Mouse (Mus musculus): Measurements from ENCODE around the gene Ret. TPM values are rescaled to one million over a fixed set of nuclear protein-coding genes. Genes with fewer than 3 reads are reported as not detected.

The Ret gene
- polyA plus RNA-seq (2012; rRNA removed), result 0.05 and 0.06 TPM in 2 replicates

DNA sequence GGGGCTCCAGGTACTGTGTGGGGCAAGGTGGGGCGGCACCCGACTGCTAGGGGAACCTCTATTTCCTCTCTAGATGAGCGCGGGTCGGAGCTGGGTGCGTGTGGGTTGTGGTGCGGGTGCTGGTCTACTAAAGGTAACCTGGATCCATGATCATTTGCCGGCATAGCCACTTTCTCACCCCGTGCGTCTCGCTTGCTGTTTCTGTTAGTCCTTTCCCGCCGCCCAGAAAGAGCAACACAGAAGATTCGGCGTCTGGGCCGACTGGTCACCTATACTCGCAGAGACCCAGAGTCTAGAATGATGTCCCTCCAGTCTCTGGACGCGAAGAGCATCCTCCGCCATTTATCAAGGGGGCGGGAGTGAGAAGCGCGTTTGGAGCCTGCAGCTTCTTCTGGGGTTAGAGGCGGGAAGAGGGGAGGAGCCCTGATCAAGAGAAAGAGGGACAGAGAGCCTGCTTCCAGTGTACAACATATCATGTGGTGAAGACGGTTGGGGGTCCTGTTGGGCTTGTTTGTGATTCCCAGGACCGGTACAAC, at the start of gene Ret:
Ret (minus strand) TSS at position 279 of the 536 bp plus-strand sequence.

DNA sequence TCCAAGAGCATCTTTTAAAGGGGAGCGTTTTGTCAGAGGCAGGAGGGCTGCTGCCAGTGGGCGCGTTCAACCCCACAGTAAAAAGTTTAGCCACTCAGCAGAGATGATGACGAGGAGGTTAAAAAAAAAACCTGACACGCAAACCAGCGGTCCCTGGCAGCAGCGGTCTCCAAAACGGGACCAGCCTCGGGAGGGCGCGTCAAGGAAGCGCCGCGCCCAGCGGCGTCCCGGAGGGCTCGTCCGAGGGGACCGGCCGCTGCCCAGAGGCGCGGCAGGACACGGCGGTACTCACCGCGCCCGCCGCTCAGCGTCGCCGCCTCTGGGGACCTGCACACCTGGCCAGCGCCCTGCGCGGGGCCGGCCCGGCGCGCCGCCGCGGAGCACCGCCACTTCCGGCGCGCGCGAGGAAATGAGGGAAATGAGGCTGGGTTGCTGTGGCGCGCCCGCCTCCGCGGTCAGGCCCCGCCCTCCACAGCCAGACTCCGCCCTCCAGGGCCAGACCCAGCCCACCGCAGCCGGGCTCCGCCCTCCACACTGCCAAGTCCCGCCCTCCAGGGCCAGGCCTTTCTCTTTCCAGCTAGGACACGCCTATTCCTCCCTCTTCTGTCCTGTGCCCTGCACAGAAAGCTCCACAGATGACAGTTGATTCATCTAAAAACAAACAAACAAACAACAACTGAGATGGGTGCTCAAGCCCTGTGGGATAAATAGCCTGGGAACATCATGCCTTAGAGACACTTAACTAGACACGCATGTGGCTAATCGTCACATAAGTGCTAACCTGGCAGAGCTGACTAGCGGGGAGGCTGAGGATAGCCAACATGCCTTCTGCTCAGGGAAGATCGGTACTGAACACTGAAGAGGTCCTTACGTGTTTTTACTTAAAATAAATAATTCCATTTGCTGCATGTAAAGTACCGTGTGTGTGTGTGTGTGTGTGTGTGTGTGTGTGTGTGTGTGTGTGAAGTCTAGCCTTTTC, 58.5 kb downstream of the Ret start, which contains the start of gene Csgalnact2:
Csgalnact2 (minus strand) TSS at position 410 of the 979 bp plus-strand sequence.

Other genes starting within 250 kb of the Ret start
- gene Rasgef1a, start 186.3 kb downstream of the Ret start, polyA plus RNA-seq (2012; rRNA removed), result 0.05 TPM in 2 replicates
- gene Csgalnact2, start 58.6 kb downstream of the Ret start, polyA plus RNA-seq (2012; rRNA removed), result 4.3 and 4.9 TPM in 2 replicates
- 5.9 and 6.9 TPM in 2 replicates for gene Bms1, start 221.8 kb upstream of the Ret start, polyA plus RNA-seq (2012; rRNA removed)

Measured in liver, embryonic 18 days (tissue).